Mouse (Mus musculus) intestine, embryonic 16.5 days (tissue): ENCODE data around the gene Cdca4. TPM values are rescaled to one million over a fixed set of nuclear protein-coding genes. Genes with fewer than 3 reads are reported as not detected.
"Not testable (repeated sequence)": the region's sequence is repeated elsewhere in the genome, so short reads cannot be mapped to it uniquely, and the experiment has no call there.

Source experiments
- ATAC-seq: fragments of 200-750 bp; cut with Nextera tagmentation; 2 replicates; pipeline ENCODE4 v1.8.0; 2017; ENCODE audit warnings: moderate TSS enrichment, moderate library complexity
- H3K27ac ChIP-seq: fragments of 300-500 bp; sonication (generic); 2 replicates; pipeline ENCODE4 v1.5.1; 2014; ENCODE audit warnings: mild to moderate bottlenecking, low read length
- H3K27me3 ChIP-seq: fragments of 300-500 bp; sonication (generic); replicated peaks from 2 replicates; pipeline ENCODE4 v1.6.1; 2014; ENCODE audit warnings: low read length, control low read depth, mixed read lengths; ENCODE audit not compliant: control insufficient read depth, insufficient read depth
- H3K36me3 ChIP-seq: fragments of 300-500 bp; sonication (generic); 2 replicates; pipeline ENCODE4 v1.6.1; 2014; ENCODE audit warnings: low read length, control low read depth; ENCODE audit not compliant: control insufficient read depth, insufficient read depth
- H3K4me1 ChIP-seq: fragments of 300-500 bp; sonication (generic); 2 replicates; pipeline ENCODE4 v1.6.1; 2014; ENCODE audit warnings: low read length, control low read depth, mixed read lengths; ENCODE audit not compliant: control insufficient read depth, insufficient read depth
- H3K4me2 ChIP-seq: fragments of 300-500 bp; sonication (generic); 2 replicates; pipeline ENCODE4 v1.6.1; 2014; ENCODE audit warnings: low read depth, low read length, control low read depth
- H3K4me3 ChIP-seq: fragments of 300-500 bp; sonication (generic); 2 replicates; pipeline ENCODE4 v1.5.1; 2014; ENCODE audit warnings: mild to moderate bottlenecking, low read length
- H3K9ac ChIP-seq: fragments of 300-500 bp; sonication (generic); 2 replicates; pipeline ENCODE4 v1.6.1; 2014; ENCODE audit warnings: low read depth, low read length
- H3K9me3 ChIP-seq: fragments of 300-500 bp; sonication (generic); 2 replicates; pipeline ENCODE4 v1.6.1; 2016; ENCODE audit warnings: low read length, control low read depth; ENCODE audit not compliant: control insufficient read depth
- WGBS: fragments of 180-500 bp; shearing (Covaris S2); extraction: QIAGEN DNeasy Blood & Tissue Kit; methylation state at CpG from one replicate; pipeline ENCODE4 v1.1.7; 2014; 5-methylcytosine and 5-hydroxymethylcytosine counted together
- polyA plus RNA-seq: library from polyadenylated mRNA; unstranded; fragments of >200 nt; fragmentation: Nextera tagmentation; extraction: Ambion mirVana; gene quantifications from 2 replicates; pipeline ENCODE4 v1.2.1, GENCODE M21; 2015

The Cdca4 gene
- polyA plus RNA-seq, 1 experiment from 2014 or later = 79.6 TPM

- Histone ChIP-seq H3K27me3 (0 out of 2 replicates have a peak, but pooled peaks cover 2% of the 10 kb centered on the region), H3K4me1 (no peaks in the 10 kb centered on the region), H3K9ac (no peak overlapping the region), H3K36me3 (no peaks in the 10 kb centered on the region), H3K27ac (no peak overlapping the region), H3K4me2 (no peak overlapping the region), H3K4me3 (no peak overlapping the region), H3K9me3 (no peaks in the 10 kb centered on the region)
- no peak for ATAC-seq
- 72% methylated on average over 11 of the region's 11 CpGs for WGBS
Observed at GRCm38 (mm10) chr12:112849235-112850022, 20.2 kb upstream of the Cdca4 start.

DNA sequence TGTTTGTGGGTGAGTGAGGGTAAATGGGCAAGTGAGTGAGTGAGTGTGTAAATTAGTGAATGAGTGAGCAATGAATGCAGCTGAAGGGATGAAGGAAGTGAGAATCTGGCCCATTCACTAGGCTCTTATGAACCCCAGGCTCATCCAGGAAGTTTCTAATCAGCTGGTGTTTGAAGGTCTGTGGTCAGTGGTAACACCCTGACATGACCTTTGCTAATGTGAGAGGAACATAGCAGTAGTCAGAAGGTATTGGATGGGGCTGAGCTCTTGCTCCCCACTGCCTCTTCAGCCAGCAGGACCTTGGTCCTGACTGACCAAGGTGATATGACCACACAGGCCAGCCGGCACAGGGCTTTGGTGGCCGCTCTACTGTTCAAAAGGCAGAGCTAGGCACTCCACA is 18.7 kb upstream of the Cdca4 start:
- Histone ChIP-seq H3K4me1 (no peaks in the 10 kb centered on the region), H3K9ac (no peak overlapping the region), H3K4me3 (no peak overlapping the region), H3K36me3 (no peaks in the 10 kb centered on the region), H3K27me3 (0 out of 2 replicates have a peak, but pooled peaks cover 2% of the 10 kb centered on the region), H3K27ac (no peak overlapping the region), H3K9me3 (no peaks in the 10 kb centered on the region), H3K4me2 (no peak overlapping the region)
- ATAC-seq = no peak
- WGBS = 98% methylated on average over 2 of the region's 2 CpGs

GRCm38 (mm10) chr12:112843803-112844202 is 14.6 kb upstream of the Cdca4 start:
- WGBS = 22% methylated on average over 3 of the region's 3 CpGs
- Histone ChIP-seq H3K4me2 (no peak overlapping the region), H3K27ac (no peak overlapping the region), H3K4me1 (no peaks in the 10 kb centered on the region), H3K27me3 (peaks cover 2% of the 10 kb centered on the region; the same call in 1 of the 2 replicates), H3K36me3 (no peaks in the 10 kb centered on the region), H3K4me3 (no peak overlapping the region), H3K9ac (no peak overlapping the region), H3K9me3 (peaks cover 7% of the 10 kb centered on the region)
- ATAC-seq = peak; percentile 86

GRCm38 (mm10) chr12:112842128-112842527 is 12.9 kb upstream of the Cdca4 start:
- ATAC-seq, H3K4me1 ChIP-seq, H3K9me3 ChIP-seq, H3K4me2 ChIP-seq, H3K9ac ChIP-seq, H3K27ac ChIP-seq, H3K36me3 ChIP-seq, H3K4me3 ChIP-seq, H3K27me3 ChIP-seq: not testable (repeated sequence)
- WGBS = 77% methylated on average over 2 of the region's 2 CpGs

DNA sequence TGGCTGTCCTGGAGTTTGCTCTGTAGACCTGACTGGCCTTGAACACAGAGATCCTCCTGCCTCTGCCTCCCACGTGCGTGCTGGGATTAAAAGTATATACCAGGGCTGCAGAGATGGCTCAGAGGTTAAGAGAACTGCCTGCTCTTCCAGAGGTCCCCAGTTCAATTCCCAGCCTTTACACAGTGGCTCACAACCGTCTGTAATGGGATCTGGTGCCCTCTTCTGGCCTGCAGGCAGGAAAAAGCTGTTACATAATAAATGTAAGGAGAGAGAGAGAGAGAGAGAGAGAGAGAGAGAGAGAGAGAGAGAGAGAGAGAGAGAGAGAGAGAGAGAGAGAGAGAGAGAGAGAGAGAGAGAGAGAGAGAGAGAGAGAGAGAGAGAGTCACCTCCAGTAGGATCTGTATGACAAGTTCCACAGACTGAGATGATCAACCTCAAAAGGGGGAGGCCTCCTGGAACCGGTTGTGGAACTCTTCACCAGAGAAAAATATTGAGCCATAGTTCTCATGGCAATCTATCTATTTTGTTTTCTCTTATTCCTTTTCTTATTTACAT is 12.2 kb upstream of the Cdca4 start:
- not testable (repeated sequence) for H3K27me3 ChIP-seq, ATAC-seq, H3K27ac ChIP-seq, H3K36me3 ChIP-seq, H3K4me1 ChIP-seq, H3K9ac ChIP-seq, H3K9me3 ChIP-seq, H3K4me2 ChIP-seq, H3K4me3 ChIP-seq
- 76% methylated on average over 4 of the region's 4 CpGs for WGBS

GRCm38 (mm10) chr12:112840209-112841086 is 11.2 kb upstream of the Cdca4 start:
- 70% methylated on average over 25 of the region's 25 CpGs for WGBS

DNA sequence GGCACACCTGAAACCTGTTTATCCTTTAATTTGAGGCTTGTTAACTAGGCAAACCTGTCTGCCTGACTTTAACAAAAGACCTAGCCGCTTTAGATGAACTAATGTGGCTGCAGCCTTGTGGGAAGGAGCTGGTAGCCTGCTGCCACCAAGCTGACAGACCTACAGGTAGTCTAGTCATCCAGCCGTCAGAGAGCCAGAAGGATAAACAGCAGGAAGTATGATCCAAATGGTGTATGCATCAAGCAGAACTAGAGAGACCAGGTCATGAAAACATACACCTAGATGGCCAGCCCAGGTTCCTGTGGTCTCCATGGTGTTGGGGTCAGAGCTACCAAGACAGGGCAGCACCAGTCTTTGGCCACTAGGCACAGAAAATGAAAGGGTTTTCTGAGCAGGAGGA is 5.8 kb upstream of the Cdca4 start:
- Histone ChIP-seq H3K27me3 (no peaks in the 10 kb centered on the region; the same call in 1 of the 2 replicates), H3K4me2 (no peak overlapping the region), H3K36me3 (no peaks in the 10 kb centered on the region), H3K4me1 (peaks cover 7% of the 10 kb centered on the region), H3K4me3 (no peak overlapping the region), H3K9me3 (peaks cover 7% of the 10 kb centered on the region), H3K9ac (no peak overlapping the region), H3K27ac (no peak overlapping the region)
- WGBS = 69% methylated on average over 2 of the region's 2 CpGs
- no peak for ATAC-seq

More at GRCm38 (mm10) chr12:112840209-112841086, 11.2 kb upstream of the Cdca4 start:
- Histone ChIP-seq H3K4me2 (no peak overlapping the region), H3K9me3 (peaks cover 7% of the 10 kb centered on the region), H3K36me3 (no peaks in the 10 kb centered on the region), H3K4me1 (no peaks in the 10 kb centered on the region), H3K27me3 (peaks cover 2% of the 10 kb centered on the region; the same call in 1 of the 2 replicates), H3K4me3 (no peak overlapping the region), H3K27ac (no peak overlapping the region), H3K9ac (no peak overlapping the region)
- no peak for ATAC-seq

GRCm38 (mm10) chr12:112833527-112833926 is 4.3 kb upstream of the Cdca4 start:
- Histone ChIP-seq H3K4me2 (no peak overlapping the region), H3K4me1 (peaks cover 8% of the 10 kb centered on the region), H3K36me3 (no peaks in the 10 kb centered on the region), H3K9me3 (no peaks in the 10 kb centered on the region), H3K27ac (no peak overlapping the region), H3K27me3 (no peaks in the 10 kb centered on the region), H3K4me3 (no peak overlapping the region), H3K9ac (no peak overlapping the region)
- no peak for ATAC-seq
- WGBS = 70% methylated on average over 6 of the region's 6 CpGs

DNA sequence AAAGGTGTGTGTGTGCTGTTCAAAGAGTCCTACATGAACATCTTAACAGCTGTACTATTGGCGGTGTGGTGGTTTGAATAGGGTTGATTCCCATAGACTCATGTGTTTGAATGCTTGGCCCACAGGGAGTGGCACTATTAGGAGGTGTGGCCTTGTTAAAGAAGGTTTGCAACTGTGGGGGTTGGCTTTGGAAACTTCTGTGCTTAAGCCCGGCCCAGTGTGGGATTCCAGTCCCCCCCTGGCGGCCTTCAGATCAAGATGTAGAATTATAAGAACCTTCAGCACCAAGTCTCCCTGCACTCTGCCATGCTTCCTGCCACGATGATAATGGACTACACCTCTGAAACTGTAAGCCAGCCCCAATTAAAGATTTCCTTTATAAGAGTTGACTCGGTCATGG is 3.2 kb upstream of the Cdca4 start:
- H3K4me3 ChIP-seq = no peak overlapping the region
- H3K27ac ChIP-seq = no peak overlapping the region
- H3K27me3 ChIP-seq = no peaks in the 10 kb centered on the region
- no peaks in the 10 kb centered on the region for H3K36me3 ChIP-seq
- no peak overlapping the region for H3K4me2 ChIP-seq
- H3K9me3 ChIP-seq = no peaks in the 10 kb centered on the region
- H3K9ac ChIP-seq = no peak overlapping the region
- ATAC-seq = no peak
- peaks cover 14% of the 10 kb centered on the region for H3K4me1 ChIP-seq
- WGBS = 95% methylated on average over 5 of the region's 5 CpGs
